Mouse (Mus musculus) bone marrow macrophage, adult 2 months (primary cell): ENCODE results near the gene Asgr1.

Experiments used
- CTCF ChIP-seq: IDR thresholded peaks from 2 replicates; pipeline ENCODE4 v1.5.1; 2012; ENCODE audit warnings: low read depth, mild to moderate bottlenecking, low read length, moderate library complexity
- POLR2A ChIP-seq: IDR thresholded peaks from 2 replicates; pipeline ENCODE4 v1.6.1; 2012; ENCODE audit warnings: mild to moderate bottlenecking, low read depth, low read length, borderline replicate concordance

DNA sequence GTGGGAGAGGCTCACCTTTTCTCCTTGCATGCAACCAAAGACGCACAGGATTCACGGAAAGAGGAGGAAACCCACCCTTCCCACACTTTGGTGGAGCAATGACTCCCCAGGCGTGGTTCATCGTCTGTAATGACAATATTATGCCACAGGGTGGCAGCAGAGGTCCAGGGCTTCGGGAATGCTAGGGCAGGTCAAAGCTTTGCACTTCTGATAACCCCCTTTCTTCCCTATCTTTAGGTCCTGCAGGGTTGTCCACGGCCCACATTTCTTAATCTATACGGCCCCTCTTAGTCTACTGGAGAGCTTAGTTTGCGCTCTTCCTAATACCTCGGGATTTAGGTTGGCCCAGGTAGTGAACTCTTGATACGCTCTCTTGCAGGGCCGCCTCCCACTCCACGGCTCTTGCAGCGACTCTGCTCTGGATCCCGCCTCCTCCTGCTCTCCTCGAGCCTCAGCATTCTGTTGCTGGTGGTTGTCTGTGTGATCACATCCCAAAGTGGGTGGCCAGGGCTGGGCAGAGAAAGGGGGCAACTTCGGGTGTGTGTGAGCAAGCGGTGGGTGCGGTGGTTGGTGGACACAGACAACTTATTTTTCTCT lies 1.8 kb downstream of the Asgr1 start:
- TF ChIP-seq CTCF: peak; percentile 89
- TF ChIP-seq POLR2A: no peak
